Mouse (Mus musculus): ENCODE data around the gene Endov.
A peak's percentile ranks its signal among the peaks of the same experiment; 100 is the strongest.

The Endov gene

DNA sequence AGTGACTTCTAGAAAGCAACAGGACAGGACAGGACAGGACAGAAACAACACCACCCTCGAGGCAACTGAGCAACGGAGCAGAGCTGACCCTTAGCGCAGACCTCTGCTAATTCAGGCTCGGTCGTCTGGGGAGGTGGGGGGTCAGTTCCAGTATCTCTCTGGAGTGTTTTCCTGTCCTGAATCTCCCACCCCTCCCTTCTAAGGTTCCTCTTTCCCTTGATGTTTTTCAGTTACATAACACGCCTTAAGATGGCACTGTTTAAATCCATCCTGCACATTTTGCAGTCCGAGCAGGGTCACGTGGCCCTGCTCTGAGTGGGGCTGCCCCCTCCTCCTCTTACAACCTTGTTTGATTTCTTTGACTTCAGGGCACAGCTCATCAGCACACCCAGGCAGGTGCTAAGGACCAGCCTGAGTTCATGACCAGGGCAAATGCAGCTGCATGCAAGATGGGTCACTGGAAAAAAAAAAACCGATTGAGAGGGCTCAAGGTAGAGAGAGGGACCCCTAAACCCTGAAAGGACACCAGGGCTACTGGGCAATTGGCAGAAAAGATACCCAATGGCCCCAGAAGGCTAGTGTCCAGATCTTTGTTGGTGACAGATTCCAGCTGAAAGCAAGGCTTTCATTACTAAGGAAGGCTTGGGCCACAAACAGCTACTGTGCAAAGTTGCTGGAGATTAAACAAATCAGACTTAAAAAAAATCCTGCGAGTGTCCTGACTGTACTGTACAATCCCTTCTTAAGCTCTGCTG, 54.8 kb downstream of the Endov start:
- no peak for DNase-seq (ENCODE audit: low read depth, low spot score)

DNA sequence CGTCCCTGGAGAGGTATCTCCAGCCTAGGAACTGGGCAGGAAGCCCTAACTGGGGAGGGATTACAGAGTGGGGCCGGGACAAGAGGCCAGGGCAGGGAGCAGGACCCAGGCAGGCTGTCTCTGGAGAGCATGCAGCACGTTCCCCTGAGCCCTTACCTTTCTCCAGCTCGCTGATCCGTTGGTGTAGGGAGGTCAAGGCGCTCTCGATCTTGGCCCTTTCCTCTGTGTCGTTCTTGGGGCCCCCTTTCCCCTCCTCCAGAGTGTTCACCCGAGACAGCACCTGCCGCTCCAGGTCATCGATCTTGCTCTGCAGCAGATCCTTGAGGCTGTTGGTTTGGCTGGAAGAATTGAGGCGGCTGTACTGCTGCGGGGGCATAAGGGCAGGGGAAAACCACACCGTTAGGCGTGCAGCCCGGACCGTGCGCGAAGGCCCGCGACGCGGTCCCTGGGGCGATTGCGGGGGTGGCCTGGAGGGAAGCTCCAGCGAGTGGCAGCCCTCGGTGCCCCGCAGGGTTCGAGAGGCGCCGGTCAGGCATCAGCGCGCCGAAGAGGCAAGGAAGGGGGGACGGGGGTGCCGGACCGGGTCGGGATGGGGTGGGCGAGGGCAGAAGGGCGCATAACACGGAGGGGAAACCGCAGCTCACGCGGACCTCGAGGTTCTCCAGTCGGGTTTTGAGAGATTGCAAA, 55.5 kb downstream of the Endov start:
- DNase-seq (ENCODE audit: low read depth, low spot score) = peak; percentile 49

DNA sequence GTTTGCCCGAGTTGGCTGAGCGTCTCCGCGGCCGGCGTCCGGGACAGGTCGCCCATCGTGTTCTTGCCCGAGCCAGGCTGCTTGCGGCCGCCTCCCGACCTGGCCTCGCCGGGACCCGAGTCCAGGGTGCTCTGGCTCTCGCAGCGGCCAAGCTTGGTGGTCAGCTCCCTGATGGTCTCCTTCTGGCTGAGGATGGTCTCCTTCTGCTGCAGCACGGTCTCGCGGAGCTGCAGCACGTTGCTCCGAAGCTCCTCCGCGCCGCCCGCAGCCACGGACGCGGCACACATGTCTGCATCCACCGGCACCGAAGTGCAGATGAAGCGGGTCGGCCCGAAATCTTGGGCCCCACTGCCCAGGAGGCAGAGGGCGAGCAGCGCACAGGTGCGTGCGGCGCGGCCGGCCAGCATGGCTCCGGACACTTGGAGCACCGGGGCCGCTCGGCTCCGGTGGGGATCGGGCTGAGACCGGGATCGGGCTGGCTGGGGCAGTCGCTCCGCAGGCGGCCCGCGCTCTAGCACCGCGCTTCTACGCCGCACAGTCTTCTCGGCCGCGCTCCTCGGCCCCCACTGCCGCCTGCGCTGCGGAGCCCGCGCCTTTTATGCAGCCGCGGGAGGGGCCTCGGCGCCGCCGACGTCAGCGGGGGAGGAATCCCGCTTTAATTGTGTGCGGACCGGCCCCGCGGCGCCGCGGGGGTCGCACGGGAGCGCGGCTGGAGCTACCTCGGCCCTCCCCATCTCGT, 56.2 kb downstream of the Endov start, which contains the start of gene Nptx1:
Nptx1 (minus strand) TSS at position 571 of the 739 bp plus-strand sequence.
- DNase-seq (ENCODE audit: low read depth, low spot score) = peak; percentile 38

GRCm38 (mm10) chr11:119547951-119548591, 56.9 kb downstream of the Endov start:
- peak; percentile 53 for DNase-seq (ENCODE audit: low read depth, low spot score)

GRCm38 (mm10) chr11:119548741-119549370, 57.7 kb downstream of the Endov start:
- DNase-seq (ENCODE audit: low read depth, low spot score) = peak; percentile 40

DNA sequence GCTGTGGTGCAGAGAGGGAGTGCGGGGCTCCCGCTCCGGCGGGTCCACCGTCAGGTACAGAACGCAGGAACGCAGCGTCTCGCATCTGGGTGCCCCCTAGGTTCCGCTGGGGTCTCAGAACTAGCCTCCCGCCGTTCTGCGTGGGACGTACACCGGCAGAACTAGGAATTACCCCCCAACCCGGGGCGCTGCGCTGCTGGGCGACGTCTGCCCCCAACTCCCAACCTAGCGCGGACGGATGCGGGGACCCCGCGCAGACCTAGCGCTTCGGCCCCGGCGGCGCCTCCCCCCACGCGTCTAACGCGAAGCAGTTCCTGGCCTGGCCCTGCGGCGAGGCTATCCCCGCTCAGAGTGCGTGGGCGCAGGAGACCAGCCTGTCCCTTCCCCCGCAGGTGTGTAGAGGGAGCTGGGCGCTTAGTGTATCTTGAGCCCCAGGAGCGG, 58.2 kb downstream of the Endov start:
- no peak for DNase-seq (ENCODE audit: low read depth, low spot score)

DNA sequence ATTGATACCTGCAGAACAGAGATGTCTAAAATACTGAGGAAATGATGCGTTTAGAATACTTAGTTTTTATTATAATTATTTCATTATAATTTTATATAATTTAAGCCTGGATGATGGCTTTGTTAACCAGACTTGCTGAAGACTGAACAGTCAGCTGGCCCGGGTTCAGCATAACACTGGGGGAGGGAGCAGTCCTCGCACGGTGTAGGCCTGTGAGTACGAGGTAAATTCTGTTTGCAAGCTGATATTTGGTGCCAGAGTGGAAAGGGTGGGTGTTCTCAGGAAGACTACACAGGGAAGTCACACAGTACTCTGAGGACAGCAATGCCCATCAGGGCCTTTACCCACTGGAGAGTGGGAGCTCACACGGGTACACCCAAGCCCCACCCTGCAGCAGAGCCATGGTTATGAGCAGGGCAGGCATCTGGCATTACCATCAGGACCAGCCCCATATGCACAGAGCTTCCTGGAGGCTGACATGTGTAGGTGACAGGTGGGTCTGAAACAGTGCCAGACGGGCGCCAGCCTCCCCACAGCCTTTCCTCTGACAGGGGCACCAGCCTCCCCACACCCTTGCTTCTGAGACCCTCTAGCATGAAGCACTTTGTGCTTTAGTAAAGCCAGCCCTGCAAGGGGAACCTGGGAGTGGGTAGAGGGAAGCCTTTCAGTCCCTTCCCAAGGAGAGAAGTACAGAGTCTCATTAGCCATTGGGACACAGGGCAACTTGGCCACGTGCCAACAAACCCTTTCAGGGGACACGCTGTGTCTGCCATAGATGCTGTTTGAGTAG, 59.6 kb downstream of the Endov start:
- no peak for DNase-seq (ENCODE audit: low read depth, low spot score)

DNA sequence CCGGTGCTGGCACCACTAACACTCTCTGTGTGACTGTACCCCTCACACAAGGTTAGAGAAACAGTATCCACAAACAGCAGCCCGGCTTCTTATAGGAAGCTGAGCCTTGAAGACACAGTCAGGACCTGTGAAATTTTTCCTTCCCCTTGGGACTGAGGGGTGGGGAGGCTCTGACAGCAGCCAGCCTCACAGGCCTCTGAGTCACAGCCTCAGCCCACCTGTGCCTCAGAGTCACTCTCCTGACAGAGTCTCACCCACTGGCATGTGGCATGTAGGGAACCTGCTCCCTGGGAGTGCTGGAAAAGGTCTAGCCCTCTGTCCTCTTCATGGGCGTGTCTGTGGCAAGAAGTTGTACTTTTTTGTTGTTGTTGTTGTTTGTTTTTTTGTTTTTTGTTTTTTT, 60.3 kb downstream of the Endov start:
- no peak for DNase-seq (ENCODE audit: low read depth, low spot score)

GRCm38 (mm10) chr11:119552301-119552700, 61.2 kb downstream of the Endov start:
- DNase-seq (ENCODE audit: low read depth, low spot score) = no peak

DNA sequence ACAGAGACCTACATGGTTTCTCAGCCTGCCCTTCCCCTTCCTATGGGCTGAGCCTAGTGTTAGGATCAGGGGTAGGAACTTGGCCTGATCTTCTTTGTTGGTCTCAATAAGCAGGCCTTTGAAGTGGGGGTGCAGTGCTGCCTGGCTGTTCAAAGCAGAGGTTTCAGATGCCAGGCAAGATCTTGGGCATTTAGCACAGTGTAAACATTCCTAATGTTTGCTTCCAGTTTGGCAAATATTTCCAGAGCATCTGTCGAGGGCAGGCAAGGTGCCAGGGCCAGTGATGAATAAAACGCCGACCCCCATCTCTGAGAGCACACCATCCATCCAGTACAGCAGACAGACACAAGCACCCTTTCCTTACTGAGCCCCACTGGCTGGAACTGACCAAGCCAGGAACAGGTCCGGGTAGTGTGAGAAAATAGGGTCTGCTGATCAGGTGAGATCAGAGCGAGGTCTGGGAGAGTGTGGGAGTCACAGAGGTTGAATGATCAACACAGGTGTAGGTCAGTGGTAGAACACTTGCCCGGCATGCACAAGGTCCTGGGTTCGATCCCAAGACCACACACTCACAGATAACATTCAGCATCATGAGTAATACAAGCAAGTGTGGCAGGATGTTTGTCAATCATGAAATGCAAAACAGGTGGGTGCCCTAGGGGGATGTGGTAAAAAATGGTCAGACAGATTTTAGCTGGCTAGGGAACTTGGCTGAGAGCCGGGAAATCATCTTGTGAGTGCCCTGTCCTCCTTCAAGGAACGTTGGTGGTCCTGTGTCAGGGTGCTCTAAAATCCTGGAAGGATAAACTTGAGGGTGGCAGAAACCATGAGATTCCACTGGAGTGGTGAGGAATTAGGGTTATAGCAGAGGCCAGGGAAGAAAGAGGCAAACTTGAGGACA, 62.0 kb downstream of the Endov start:
- DNase-seq (ENCODE audit: low read depth, low spot score) = no peak

- no peak for DNase-seq (ENCODE audit: low read depth, low spot score)
Measured at GRCm38 (mm10) chr11:119554706-119555105, 63.6 kb downstream of the Endov start.

GRCm38 (mm10) chr11:119555170-119555569, 64.0 kb downstream of the Endov start:
- no peak for DNase-seq (ENCODE audit: low read depth, low spot score)

DNA sequence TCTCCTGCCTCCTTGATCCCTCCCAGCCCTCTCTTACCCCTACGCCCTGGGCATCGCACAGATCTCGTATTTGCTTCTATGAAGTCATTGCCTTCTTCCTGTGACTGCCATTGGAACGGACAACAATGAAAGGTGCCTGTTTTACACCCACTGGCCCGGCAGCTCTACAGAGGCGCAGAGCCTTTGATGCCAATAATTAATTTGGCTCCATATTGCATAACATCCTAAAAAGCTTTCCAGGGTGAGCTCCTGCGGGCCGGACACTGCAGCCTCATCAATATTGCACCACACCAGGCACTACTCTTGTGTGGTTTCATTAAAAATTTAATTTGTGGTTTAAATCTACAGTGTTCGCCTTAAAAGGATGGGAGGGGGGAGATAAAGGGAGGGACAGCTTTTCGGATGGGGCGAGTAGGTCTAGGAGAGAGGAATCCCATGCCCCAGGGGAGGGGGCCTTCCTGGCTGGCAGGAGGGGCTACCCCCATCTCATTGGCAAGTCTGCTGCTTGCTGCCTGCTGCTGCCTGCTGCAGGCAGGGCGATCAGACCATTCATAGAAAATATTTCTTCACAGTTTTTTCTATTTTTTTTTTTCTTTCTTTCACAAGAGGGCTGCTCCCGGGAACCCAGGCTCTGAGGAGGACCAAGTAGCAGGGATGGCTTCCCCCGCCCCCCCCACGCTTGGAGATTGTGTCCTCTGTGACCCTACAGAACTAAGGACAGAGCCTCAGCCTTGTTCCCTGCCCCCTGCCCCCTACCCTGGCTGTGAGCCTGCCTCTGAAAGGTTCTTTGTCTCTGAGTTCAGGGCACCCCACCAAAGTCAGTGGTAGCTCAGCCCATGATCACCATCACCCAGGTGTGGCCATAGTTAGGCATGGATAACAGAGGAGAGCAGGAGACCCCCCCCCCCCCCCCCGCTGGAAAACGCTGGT, 67.1 kb downstream of the Endov start:
- no peak for DNase-seq (ENCODE audit: low read depth, low spot score)

DNA sequence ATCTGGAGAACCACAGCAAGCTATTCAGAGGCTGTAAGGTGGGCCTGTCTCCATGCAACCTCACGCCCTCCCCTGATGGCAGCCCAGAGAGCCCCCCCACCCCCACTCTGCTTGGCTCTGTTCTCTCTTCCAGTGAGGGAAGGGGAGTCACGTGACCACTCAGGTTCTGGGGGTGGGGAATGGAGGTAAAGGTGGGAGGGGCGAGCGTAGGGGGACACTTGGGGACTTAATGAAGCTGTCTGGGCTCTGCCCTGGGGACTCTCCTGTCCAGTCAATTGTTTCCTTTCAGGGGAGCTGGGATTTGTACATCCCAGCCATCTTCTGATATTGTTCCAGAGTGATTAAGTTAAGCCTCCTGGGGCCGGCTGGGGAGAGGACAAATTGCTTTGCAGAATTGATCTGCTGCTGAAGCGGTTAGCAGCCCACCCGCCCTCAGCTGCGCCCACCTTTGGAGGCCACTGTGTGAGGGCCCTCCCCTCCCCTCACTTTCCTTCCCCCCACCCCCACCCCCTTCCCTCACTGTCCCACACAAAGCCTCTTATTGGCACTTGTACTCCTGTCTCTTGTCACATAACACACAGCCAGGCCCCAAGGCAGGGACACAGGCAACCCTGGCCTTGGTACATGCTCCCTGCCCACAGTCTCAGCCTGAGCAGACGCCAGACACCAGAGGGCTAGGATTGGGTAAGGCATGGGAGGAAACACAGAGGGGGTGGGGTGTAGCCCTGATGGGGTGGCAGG, 67.9 kb downstream of the Endov start:
- DNase-seq (ENCODE audit: low read depth, low spot score) = peak; percentile 59

Data from R1 (cell line).